ENCODE assay signal across 9 mouse cellular contexts in the genomic region with DNA sequence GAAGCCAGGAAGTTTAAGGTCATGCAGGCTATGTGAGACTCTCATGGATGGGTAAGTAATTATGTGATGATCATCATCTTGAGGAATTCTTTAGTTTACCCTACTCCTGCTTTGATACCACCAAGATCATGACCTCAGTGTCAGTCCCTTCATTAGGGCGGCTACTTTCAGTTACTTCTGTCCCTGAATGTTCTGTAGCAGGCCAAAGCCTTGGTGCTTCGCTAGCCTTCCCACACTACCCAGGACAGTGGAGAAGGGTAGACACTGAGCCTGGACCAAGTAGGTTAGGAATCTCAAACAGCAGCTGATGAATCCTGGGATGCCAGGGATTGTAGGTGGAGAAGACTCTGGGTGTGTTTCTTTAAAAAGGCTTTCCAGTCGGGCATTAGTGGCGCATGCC. TPM values are rescaled to one million over a fixed set of nuclear protein-coding genes. Genes with fewer than 3 reads are reported as not detected.
DNase-seq lines count a peak whose midpoint lies in the region; ATAC-seq lines count a peak whose summit lies in the region.
"Had no signal": no experiment of that assay in that cellular context is flagged by ENCODE, and none has a peak within 500 bp of the region (broad histone marks: within the 10 kb centered on the region; RNA-seq: fewer than 3 reads in every experiment).

No protein-coding gene starts in this region.

- peak overlapping the region; percentile 78; the same call in 1 of the 2 replicates for H3K4me2 ChIP-seq in lung, embryonic 15.5 days
- H3K4me2 ChIP-seq in intestine, embryonic 16.5 days (ENCODE audit: low read depth, low read length), result peak overlapping the region; percentile 70; the same call in 1 of the 2 replicates
- peak overlapping the region; percentile 82 for H3K4me2 ChIP-seq in neural tube, embryonic 15.5 days

- intact Hi-C loops in heart, postnatal 25 days (cut with DNase I), result no loop called here

- H3K27ac ChIP-seq in heart, embryonic 10.5 days, result peak overlapping the region; percentile 96
- H3K27ac ChIP-seq in lung, embryonic 15.5 days, result no peak overlapping the region
- H3K27ac ChIP-seq in intestine, embryonic 16.5 days (ENCODE audit: low read length), result no peak overlapping the region
- H3K27ac ChIP-seq in neural tube, embryonic 15.5 days (replicated peaks), result no peak overlapping the region

- WGBS in heart, embryonic 10.5 days, result 87% methylated on average over 4 of the region's 4 CpGs
- WGBS in lung, embryonic 15.5 days, result 86% methylated on average over 4 of the region's 4 CpGs
- WGBS in intestine, embryonic 16.5 days, result 87% methylated on average over 4 of the region's 4 CpGs
- 93% methylated on average over 4 of the region's 4 CpGs for WGBS in neural tube, embryonic 15.5 days

- peak overlapping the region; percentile 76; the same call in 1 of the 2 replicates for H3K4me3 ChIP-seq in heart, embryonic 10.5 days
- H3K4me3 ChIP-seq in lung, embryonic 15.5 days, result peak overlapping the region; percentile 82; the same call in 1 of the 2 replicates
- no peak overlapping the region; the same call in 1 of the 2 replicates for H3K4me3 ChIP-seq in intestine, embryonic 16.5 days (ENCODE audit: low read length)
- peak overlapping the region; percentile 71; the same call in 1 of the 2 replicates for H3K4me3 ChIP-seq in neural tube, embryonic 15.5 days (replicated peaks)

- H3K27me3 ChIP-seq in heart, embryonic 10.5 days (ENCODE audit: insufficient read depth, poor library complexity, severe bottlenecking), result no peaks in the 10 kb centered on the region
- H3K27me3 ChIP-seq in lung, embryonic 15.5 days, result no peaks in the 10 kb centered on the region
- no peaks in the 10 kb centered on the region for H3K27me3 ChIP-seq in intestine, embryonic 16.5 days (replicated peaks; ENCODE audit: control insufficient read depth, insufficient read depth, low read length)
- no peaks in the 10 kb centered on the region for H3K27me3 ChIP-seq in neural tube, embryonic 15.5 days (replicated peaks)

- peak overlapping the region; percentile 87 for H3K9ac ChIP-seq in lung, embryonic 15.5 days
- H3K9ac ChIP-seq in intestine, embryonic 16.5 days (ENCODE audit: low read depth, low read length), result peak overlapping the region; percentile 11; the same call in 1 of the 2 replicates
- no peak overlapping the region for H3K9ac ChIP-seq in neural tube, embryonic 15.5 days (replicated peaks)

- peaks cover 57% of the 10 kb centered on the region for H3K4me1 ChIP-seq in heart, embryonic 10.5 days
- H3K4me1 ChIP-seq in lung, embryonic 15.5 days, result peaks cover 41% of the 10 kb centered on the region
- H3K4me1 ChIP-seq in intestine, embryonic 16.5 days (ENCODE audit: control insufficient read depth, insufficient read depth, low read length), result peaks cover 41% of the 10 kb centered on the region
- peaks cover 56% of the 10 kb centered on the region for H3K4me1 ChIP-seq in neural tube, embryonic 15.5 days

- no peak for ATAC-seq in lung, embryonic 15.5 days (ENCODE audit: borderline replicate concordance, extremely low read depth, low FRiP score, low TSS enrichment)
- no peak for ATAC-seq in intestine, embryonic 16.5 days
- ATAC-seq in neural tube, embryonic 15.5 days (ENCODE audit: low FRiP score), result no peak

- H3K9me3 ChIP-seq in heart, embryonic 10.5 days, result no peaks in the 10 kb centered on the region
- no peaks in the 10 kb centered on the region for H3K9me3 ChIP-seq in lung, embryonic 15.5 days
- no peaks in the 10 kb centered on the region for H3K9me3 ChIP-seq in intestine, embryonic 16.5 days (ENCODE audit: control insufficient read depth, low read length)
- H3K9me3 ChIP-seq in neural tube, embryonic 15.5 days (replicated peaks), result no peaks in the 10 kb centered on the region

- H3K36me3 ChIP-seq in heart, embryonic 10.5 days, result peaks cover 62% of the 10 kb centered on the region
- peaks cover 46% of the 10 kb centered on the region for H3K36me3 ChIP-seq in lung, embryonic 15.5 days
- peaks cover 7% of the 10 kb centered on the region; the same call in 1 of the 2 replicates for H3K36me3 ChIP-seq in intestine, embryonic 16.5 days (ENCODE audit: control insufficient read depth, insufficient read depth, low read length)
- peaks cover 41% of the 10 kb centered on the region for H3K36me3 ChIP-seq in neural tube, embryonic 15.5 days

- DNase-seq in heart, embryonic 10.5 days (ENCODE audit: low spot score), result no peak
- DNase-seq in heart, postnatal 25 days (ENCODE audit: low spot score), result no peak
- no peak for DNase-seq in lung, postnatal 4 days
- no peak for DNase-seq in layer of hippocampus, adult 8-10 months (ENCODE audit: low spot score in 2 of 2)
- DNase-seq in cerebellum, postnatal 14 days, result no peak
- DNase-seq: cerebellum, postnatal 36 days had no signal

RNA-seq across cellular contexts. Expression of gene Fkbp2, which starts 1.2 kb away (rescaled TPM):
- 110 and 131 TPM in 2 replicates for polyA plus RNA-seq in heart, embryonic 10.5 days (2016; fragmentation: Nextera tagmentation; extraction: Ambion mirVana)
- total RNA-seq in heart, postnatal 25 days (2021), result 10 to 100 TPM; 16.5 to 22.2 TPM
- 121 and 126 TPM in 2 replicates for polyA plus RNA-seq in lung, embryonic 15.5 days (2015; fragmentation: Nextera tagmentation; extraction: Ambion mirVana)
- 176 and 195 TPM in 2 replicates for polyA plus RNA-seq in intestine, embryonic 16.5 days (2015; fragmentation: Nextera tagmentation; extraction: Ambion mirVana)
- polyA plus RNA-seq in neural tube, embryonic 15.5 days (2015; fragmentation: Nextera tagmentation; extraction: Ambion mirVana), result 174 and 190 TPM in 2 replicates
- total RNA-seq in layer of hippocampus, adult 8-10 months (2022), result 100 to 1,000 TPM in 1 of 4 experiments, 10 to 100 TPM in 3; 63.5 to 104 (median 83.1) TPM

RNA-seq across cellular contexts. Expression of gene Plcb3, which starts 5.2 kb away (rescaled TPM):
- polyA plus RNA-seq in heart, embryonic 10.5 days (2016; fragmentation: Nextera tagmentation; extraction: Ambion mirVana), result 26.1 and 31.9 TPM in 2 replicates
- 10 to 100 TPM; 15.6 to 17.7 TPM for total RNA-seq in heart, postnatal 25 days (2021)
- polyA plus RNA-seq in lung, embryonic 15.5 days (2015; fragmentation: Nextera tagmentation; extraction: Ambion mirVana), result 53.5 and 53.9 TPM in 2 replicates
- polyA plus RNA-seq in intestine, embryonic 16.5 days (2015; fragmentation: Nextera tagmentation; extraction: Ambion mirVana), result 198 and 222 TPM in 2 replicates
- polyA plus RNA-seq in neural tube, embryonic 15.5 days (2015; fragmentation: Nextera tagmentation; extraction: Ambion mirVana), result 14.1 and 23.4 TPM in 2 replicates
- total RNA-seq in layer of hippocampus, adult 8-10 months (2022), result 10 to 100 TPM; 13.4 to 19.9 (median 18.0) TPM

RNA-seq across cellular contexts. Expression of gene Vegfb, which starts 6.0 kb away (rescaled TPM):
- polyA plus RNA-seq in heart, embryonic 10.5 days (2016; fragmentation: Nextera tagmentation; extraction: Ambion mirVana), result 53.0 and 94.1 TPM in 2 replicates
- total RNA-seq in heart, postnatal 25 days (2021), result 100 to 1,000 TPM; 410 to 431 TPM
- polyA plus RNA-seq in lung, embryonic 15.5 days (2015; fragmentation: Nextera tagmentation; extraction: Ambion mirVana), result 42.9 and 48.7 TPM in 2 replicates
- 18.3 and 21.5 TPM in 2 replicates for polyA plus RNA-seq in intestine, embryonic 16.5 days (2015; fragmentation: Nextera tagmentation; extraction: Ambion mirVana)
- polyA plus RNA-seq in neural tube, embryonic 15.5 days (2015; fragmentation: Nextera tagmentation; extraction: Ambion mirVana), result 68.6 and 83.1 TPM in 2 replicates
- total RNA-seq in layer of hippocampus, adult 8-10 months (2022), result 10 to 100 TPM; 80.4 to 93.8 (median 90.1) TPM

RNA-seq across cellular contexts. Expression of gene Ppp1r14b, which starts 6.7 kb away (rescaled TPM):
- 169 and 191 TPM in 2 replicates for polyA plus RNA-seq in heart, embryonic 10.5 days (2016; fragmentation: Nextera tagmentation; extraction: Ambion mirVana)
- total RNA-seq in heart, postnatal 25 days (2021), result 100 to 1,000 TPM in 1 of 2 experiments, 10 to 100 TPM in 1; 83.5 to 112 TPM
- polyA plus RNA-seq in lung, embryonic 15.5 days (2015; fragmentation: Nextera tagmentation; extraction: Ambion mirVana), result 141 and 160 TPM in 2 replicates
- 57.9 and 58.2 TPM in 2 replicates for polyA plus RNA-seq in intestine, embryonic 16.5 days (2015; fragmentation: Nextera tagmentation; extraction: Ambion mirVana)
- 141 and 159 TPM in 2 replicates for polyA plus RNA-seq in neural tube, embryonic 15.5 days (2015; fragmentation: Nextera tagmentation; extraction: Ambion mirVana)
- 10 to 100 TPM; 55.4 to 81.1 (median 63.5) TPM for total RNA-seq in layer of hippocampus, adult 8-10 months (2022)

RNA-seq across cellular contexts. Expression of gene Dnajc4, which starts 10.9 kb away (rescaled TPM):
- 24.6 and 29.5 TPM in 2 replicates for polyA plus RNA-seq in heart, embryonic 10.5 days (2016; fragmentation: Nextera tagmentation; extraction: Ambion mirVana)
- total RNA-seq in heart, postnatal 25 days (2021), result 10 to 100 TPM; 48.2 to 56.1 TPM
- polyA plus RNA-seq in lung, embryonic 15.5 days (2015; fragmentation: Nextera tagmentation; extraction: Ambion mirVana), result 23.5 and 23.9 TPM in 2 replicates
- polyA plus RNA-seq in intestine, embryonic 16.5 days (2015; fragmentation: Nextera tagmentation; extraction: Ambion mirVana), result 26.9 and 29.5 TPM in 2 replicates
- polyA plus RNA-seq in neural tube, embryonic 15.5 days (2015; fragmentation: Nextera tagmentation; extraction: Ambion mirVana), result 24.8 and 28.1 TPM in 2 replicates
- total RNA-seq in layer of hippocampus, adult 8-10 months (2022), result 10 to 100 TPM; 26.1 to 29.9 (median 29.5) TPM
